Mouse (Mus musculus) layer of hippocampus, postnatal 36 days (tissue): ENCODE data around the gene Upb1. TPM values are rescaled to one million over a fixed set of nuclear protein-coding genes. Genes with fewer than 3 reads are reported as not detected.
"Not testable (repeated sequence)": the region's sequence is repeated elsewhere in the genome, so short reads cannot be mapped to it uniquely, and the experiment has no call there.

Experiments used
- DNase-seq, 2 experiments: peaks; one replicate each; pipeline ENCODE4 v3.0.0; 2022
- total RNA-seq, 2 experiments: library from RNA; stranded (reverse); gene quantifications; 2 replicates each; pipeline ENCODE4 v1.2.3; 2021

The Upb1 gene
- total RNA-seq, 2 experiments from 2014 or later: not detected

- DNase-seq: not testable (repeated sequence)
Observed at GRCm38 (mm10) chr10:75456061-75456831, 55.3 kb downstream of the Upb1 start.

GRCm38 (mm10) chr10:75457852-75458251 is 56.9 kb downstream of the Upb1 start:
- DNase-seq: no peak

- DNase-seq: no peak
Observed at GRCm38 (mm10) chr10:75458329-75458728, 57.4 kb downstream of the Upb1 start.

GRCm38 (mm10) chr10:75462728-75463127 is 61.8 kb downstream of the Upb1 start:
- no peak for DNase-seq

GRCm38 (mm10) chr10:75465781-75466550 is 65.1 kb downstream of the Upb1 start:
- DNase-seq: peak; percentile 30 to 38

- no peak for DNase-seq
Observed at GRCm38 (mm10) chr10:75473411-75473810, 72.5 kb downstream of the Upb1 start.

- no peak for DNase-seq
Observed at GRCm38 (mm10) chr10:75474571-75474970, 73.7 kb downstream of the Upb1 start.

GRCm38 (mm10) chr10:75475139-75475850 is 74.4 kb downstream of the Upb1 start:
- not testable (repeated sequence) for DNase-seq

GRCm38 (mm10) chr10:75477034-75477433 is 76.1 kb downstream of the Upb1 start:
- no peak for DNase-seq

- DNase-seq: no peak
Observed at GRCm38 (mm10) chr10:75479955-75480354, 79.0 kb downstream of the Upb1 start.

GRCm38 (mm10) chr10:75481703-75482102 is 80.8 kb downstream of the Upb1 start:
- no peak for DNase-seq

GRCm38 (mm10) chr10:75482271-75482670 is 81.4 kb downstream of the Upb1 start:
- DNase-seq: no peak

- no peak for DNase-seq
Observed at GRCm38 (mm10) chr10:75482919-75483483, 82.1 kb downstream of the Upb1 start.

GRCm38 (mm10) chr10:75484066-75484465 is 83.2 kb downstream of the Upb1 start:
- no peak for DNase-seq

- DNase-seq: no peak
Observed at GRCm38 (mm10) chr10:75484767-75485166, 83.9 kb downstream of the Upb1 start.

- peak; percentile 49 to 75 for DNase-seq
Observed at GRCm38 (mm10) chr10:75486086-75486979, 85.4 kb downstream of the Upb1 start.

- no peak for DNase-seq
Observed at GRCm38 (mm10) chr10:75487131-75487530, 86.2 kb downstream of the Upb1 start.

GRCm38 (mm10) chr10:75489522-75489921 is 88.6 kb downstream of the Upb1 start:
- no peak for DNase-seq

- no peak for DNase-seq
Observed at GRCm38 (mm10) chr10:75490731-75491130, 89.8 kb downstream of the Upb1 start.
